Mouse (Mus musculus) Muller cell, postnatal 12 days (primary cell): Measurements from ENCODE around the gene Ube2h.
"Not testable (repeated sequence)": the region's sequence is repeated elsewhere in the genome, so short reads cannot be mapped to it uniquely, and the experiment has no call there.

Experiments used
- DNase-seq: peaks from one replicate; pipeline ENCODE4 v3.0.0-alpha.2; 2015; ENCODE audit errors: inconsistent ontology term

The Ube2h gene

DNA sequence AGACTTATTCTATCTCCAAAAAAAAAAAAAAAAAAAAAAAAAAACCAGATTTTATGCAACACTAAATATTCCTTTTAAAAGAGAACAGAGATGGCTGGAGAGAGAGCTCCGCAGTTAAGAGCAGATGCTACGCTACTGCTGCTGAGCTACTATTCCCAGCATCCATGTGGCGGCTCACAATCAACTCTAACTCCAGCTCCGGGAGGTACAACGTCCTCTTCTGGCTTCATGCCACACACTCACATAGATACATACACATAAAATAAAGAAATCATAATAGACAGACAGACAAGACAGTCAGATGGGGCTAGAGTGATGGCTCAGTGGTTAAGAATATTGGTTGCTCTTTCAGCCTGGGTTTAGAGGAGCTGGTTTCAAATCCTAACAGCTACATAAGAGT lies 58.9 kb downstream of the Ube2h start:
- DNase-seq: no peak

- no peak for DNase-seq
Measured at GRCm38 (mm10) chr6:30243347-30244007, 60.9 kb downstream of the Ube2h start.

GRCm38 (mm10) chr6:30242928-30243327 lies 61.4 kb downstream of the Ube2h start:
- DNase-seq: no peak

DNA sequence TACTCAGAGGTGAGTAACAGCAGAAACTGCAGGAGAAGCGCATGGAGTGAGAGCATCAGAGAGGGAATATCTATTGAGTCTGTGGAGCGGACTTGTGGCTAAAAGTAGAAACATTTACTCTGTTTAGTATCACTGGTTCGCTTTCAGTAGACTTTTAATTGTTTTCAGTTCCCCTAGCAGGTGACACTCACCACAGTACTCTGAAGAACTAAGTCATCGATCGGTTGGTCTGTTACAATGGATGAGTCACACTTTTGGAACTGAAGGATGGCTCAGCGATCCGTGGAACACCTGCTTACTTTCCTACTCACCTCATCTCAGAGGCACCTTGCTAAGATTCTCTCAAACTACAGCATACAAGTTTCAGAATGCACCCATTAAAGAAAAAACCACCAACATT lies 64.2 kb downstream of the Ube2h start:
- DNase-seq: no peak

DNA sequence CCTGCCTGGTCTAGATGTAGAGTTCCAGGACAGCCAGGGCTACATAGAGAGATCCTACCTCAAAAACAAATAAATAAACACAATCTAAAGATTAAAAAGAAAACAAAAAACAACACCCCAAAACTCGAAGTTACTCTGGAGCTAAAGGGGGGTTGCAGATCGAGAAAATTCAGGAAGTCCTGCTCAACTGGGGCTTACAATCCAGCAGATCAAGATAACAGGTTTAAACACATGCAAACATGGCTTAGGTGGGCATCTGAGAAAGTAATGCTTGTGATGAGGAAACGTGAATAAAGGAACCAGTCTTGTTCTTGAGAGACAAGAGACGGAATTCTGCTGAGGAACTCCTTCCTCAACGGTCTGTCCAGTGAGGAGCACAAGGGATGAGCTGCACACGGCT lies 65.1 kb downstream of the Ube2h start:
- no peak for DNase-seq

DNA sequence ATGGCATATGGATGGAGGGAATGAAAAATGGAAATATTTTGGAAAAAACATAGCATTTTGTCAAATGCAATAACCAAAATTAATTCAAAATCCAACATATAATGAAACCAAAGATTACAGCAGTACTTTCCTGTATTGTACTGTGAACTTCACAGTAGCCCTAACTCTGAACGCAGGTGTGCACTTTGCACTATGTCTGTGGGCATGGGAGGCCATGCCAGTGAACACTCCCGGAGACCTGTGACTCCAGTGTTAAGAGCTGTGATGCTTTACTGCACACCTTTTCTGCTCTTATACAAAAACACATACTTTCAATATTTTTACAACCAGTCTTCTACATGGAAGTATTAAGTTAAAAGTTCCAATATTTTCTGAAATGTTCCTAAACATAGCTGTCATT lies 66.3 kb downstream of the Ube2h start:
- DNase-seq: no peak

GRCm38 (mm10) chr6:30236564-30236963 lies 67.8 kb downstream of the Ube2h start:
- peak; percentile 35 for DNase-seq

- DNase-seq: no peak
Measured at GRCm38 (mm10) chr6:30231758-30232293, 72.5 kb downstream of the Ube2h start.

DNA sequence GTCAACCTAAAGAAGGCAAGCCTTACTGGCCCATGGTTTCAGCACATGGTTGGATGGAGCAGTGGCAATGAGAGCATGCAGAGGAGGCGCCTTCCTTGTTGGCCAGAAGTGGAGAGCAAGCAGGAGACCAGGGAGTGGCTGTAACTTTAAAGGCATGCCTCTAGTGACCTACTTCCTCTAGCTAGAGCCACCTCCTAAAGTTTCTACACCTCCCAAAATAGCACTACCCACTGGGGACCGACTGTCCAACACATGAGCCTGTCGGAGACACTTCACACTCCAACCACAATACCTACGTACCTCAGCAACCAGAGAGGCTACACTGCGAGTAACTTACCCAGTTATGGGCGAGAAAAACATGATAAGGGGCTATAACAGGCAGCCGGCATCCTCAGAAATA lies 74.1 kb downstream of the Ube2h start:
- no peak for DNase-seq

DNA sequence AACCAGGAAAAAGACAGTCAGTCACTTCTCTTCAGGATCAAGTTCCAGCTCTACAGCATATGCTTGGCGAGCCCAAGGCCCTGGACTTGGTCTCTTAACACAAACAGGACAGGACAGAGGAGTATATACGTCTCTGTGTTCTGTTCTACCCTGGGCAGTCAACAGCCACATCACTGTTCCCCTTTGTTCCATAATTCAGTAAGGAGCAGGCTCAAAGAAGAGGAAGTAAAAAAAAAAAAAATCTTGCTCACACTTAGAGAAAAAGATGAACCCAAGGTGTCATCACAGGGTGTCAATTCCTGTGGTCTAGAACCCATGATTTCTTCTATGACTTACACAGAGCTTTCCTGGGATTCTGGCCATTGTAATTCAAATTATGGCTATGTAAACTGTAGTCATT lies 75.4 kb downstream of the Ube2h start:
- no peak for DNase-seq

- DNase-seq: no peak
Measured at GRCm38 (mm10) chr6:30228353-30228752, 76.0 kb downstream of the Ube2h start.

- DNase-seq: no peak
Measured at GRCm38 (mm10) chr6:30226971-30227700, 77.2 kb downstream of the Ube2h start.

- no peak for DNase-seq
Measured at GRCm38 (mm10) chr6:30224693-30225092, 79.6 kb downstream of the Ube2h start.

DNA sequence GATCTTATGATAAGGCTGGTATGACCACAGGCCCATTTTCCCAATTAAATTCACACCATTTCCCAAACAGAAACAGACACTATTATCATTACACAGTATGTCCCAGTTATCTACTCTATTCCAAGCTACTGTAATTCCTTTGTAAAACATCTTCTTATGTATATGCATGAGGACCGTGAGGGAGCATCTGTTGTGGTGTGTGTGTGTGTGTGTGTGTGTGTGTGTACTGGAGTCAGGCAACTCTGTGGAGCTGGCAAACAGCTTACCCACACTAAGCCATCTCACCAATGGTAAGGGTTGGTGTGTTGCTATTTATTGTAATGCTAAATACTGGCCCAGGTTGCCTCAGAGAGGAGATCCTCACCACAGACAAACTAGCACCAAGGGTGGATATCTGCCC lies 82.0 kb downstream of the Ube2h start:
- DNase-seq: no peak

DNA sequence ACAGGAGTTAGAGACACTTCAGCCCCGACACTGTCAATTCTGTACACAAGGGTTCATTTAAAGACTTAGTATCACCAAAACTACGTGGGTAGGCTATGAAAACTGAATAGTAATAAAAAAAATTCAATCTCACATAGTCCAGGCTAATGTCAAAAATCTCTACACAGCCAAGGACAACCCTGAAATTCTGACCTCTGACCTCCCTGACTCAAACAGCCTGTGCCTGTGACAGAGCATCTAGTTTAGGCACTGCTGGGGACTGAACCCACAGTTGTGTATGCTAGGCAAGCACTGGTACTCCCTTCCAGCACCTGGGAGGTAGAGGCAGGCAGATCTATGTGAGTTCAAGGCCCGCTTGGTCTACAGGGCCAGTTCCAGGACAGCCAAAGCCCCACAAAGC lies 86.8 kb downstream of the Ube2h start:
- no peak for DNase-seq

GRCm38 (mm10) chr6:30212468-30212867 lies 91.9 kb downstream of the Ube2h start:
- DNase-seq: no peak

- peak; percentile 65 for DNase-seq
Measured at GRCm38 (mm10) chr6:30211641-30212455, 92.5 kb downstream of the Ube2h start.

GRCm38 (mm10) chr6:30210788-30211187 lies 93.6 kb downstream of the Ube2h start:
- peak; percentile 61 for DNase-seq

DNA sequence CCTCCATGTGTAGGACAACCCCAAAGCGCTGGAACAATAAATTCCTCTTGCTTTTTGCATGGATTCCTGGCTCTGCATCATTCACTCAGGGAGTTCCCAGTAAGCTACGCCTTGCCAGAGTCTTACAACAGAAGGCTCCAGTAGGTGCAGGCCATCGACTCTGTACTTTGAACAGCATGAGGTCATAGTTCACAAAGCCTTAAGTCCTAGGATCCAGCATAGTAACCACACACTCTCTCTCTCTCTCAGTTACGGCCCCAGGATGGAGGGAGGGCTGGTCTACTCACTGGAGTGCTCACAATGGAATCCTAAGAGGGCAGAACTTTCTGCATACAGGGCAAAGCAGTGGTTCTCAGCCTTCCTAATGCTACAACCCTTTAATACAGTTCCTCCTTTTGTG lies 95.5 kb downstream of the Ube2h start:
- DNase-seq: no peak

DNA sequence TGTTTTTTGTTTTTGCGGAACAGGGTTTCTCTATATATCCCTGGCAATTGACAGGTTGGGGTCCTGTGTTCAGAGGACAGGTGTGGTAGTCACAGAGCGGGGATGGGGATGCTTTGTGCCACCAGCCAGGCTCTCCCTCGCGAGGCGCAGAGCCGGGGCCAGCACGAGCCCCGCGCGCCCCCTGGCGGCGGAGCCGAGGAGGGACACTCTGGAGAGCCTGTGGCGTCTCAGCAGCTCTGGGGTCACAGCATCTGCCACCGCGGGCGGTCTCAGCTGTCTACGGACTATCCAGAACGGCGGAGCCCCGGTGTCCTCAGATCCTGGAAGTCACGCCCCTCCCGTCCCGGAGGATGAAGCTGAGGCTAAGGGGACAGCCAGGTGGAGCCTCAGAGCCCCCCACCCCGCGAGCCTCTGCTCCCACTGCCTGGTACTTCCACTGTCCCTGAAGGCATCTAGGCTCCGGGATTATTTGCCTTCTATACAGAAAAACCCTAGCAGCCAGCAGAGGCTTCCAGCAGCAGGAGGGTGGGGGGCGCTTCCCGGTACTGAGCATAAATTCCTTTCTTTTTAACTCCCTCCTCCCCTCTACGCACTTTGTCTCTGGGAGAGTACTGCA lies 98.6 kb downstream of the Ube2h start:
- DNase-seq: peak; percentile 72

DNA sequence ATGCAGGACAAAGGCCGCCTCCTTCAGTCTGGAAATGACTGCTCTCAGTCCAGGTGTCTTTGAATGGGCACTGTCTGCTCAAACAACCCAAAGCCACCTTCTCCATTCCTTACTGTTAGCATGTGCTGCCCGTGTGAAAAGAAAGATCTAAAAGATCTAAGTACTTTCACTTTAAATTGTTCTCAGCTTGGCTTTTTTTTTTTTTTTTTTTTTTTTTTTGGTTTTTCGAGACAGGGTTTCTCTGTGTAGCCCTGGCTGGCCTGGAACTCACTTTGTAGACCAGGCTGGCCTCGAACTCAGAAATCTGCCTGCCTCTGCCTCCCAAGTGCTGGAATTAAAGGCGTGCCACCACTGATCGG lies 99.2 kb downstream of the Ube2h start:
- DNase-seq: not testable (repeated sequence)
